Mouse (Mus musculus): ENCODE results near the gene Dmrt2. TPM values are rescaled to one million over a fixed set of nuclear protein-coding genes. Genes with fewer than 3 reads are reported as not detected.

Gene Dmrt2
- total RNA-seq (2023) = 0.26 TPM in 1 of 4 replicates, not detected in the others

DNA sequence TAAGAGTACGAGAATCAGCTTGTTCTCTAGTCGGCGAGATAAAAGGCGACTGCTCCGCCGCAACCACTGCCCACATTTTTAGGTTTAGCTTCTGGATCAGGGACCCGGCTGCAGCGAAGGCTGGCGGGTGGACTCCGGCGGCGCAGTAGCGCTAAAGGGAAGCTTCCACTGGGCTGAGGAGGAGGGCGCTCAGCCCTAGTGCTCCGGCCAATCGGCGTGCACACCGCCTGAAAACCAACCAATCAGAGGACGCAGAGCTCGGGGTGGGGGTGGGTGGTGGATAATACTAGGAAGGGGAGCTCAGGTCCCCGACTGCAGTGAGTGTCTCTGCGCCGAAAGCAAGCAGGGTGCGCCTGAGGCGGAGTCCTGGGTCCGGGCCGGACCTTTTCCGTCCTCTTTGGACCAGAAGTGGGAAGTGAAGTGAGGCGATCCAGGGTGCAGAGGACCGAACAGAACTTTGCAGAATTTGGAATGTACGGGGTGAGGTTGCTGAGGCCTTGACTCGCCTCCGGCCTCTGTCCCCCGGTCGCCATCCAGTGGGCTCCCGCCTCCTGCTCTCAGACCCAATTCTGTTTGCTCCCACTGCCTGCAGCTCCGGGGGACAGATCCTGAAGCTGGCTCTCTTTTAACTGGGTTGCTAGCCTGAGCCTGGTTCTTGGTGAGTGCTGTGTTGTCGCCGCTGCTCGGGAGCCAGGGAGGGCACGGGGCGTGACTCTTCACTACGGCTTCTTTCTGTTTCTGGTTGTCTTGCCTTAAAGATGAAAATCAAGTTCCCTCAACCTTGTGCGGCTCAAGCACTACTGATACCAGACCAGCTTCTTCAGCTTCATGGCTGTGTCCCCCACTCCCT is at the start of gene Dmrt2:
Dmrt2 (plus strand) TSS at position 311 of the 850 bp plus-strand sequence.

Other genes starting within 250 kb of the Dmrt2 start
- gene Dmrt1, start 166.8 kb upstream of the Dmrt2 start, total RNA-seq (2023) = not detected in 4 replicates
- gene Dmrt3, start 62.1 kb upstream of the Dmrt2 start, total RNA-seq (2023) = 0.81 to 1.3 TPM (median 1.2 TPM) in 4 replicates